Mouse (Mus musculus) spleen, adult 2 months (tissue): ENCODE results near the gene Bbs9.

ENCODE experiments used
- CTCF ChIP-seq: fragments of 200-500 bp; IDR thresholded peaks from 2 replicates; pipeline ENCODE4 v1.5.1; 2011; ENCODE audit warnings: mild to moderate bottlenecking, inconsistent platforms; ENCODE audit not compliant: insufficient read depth, insufficient read length, insufficient replicate concordance; ENCODE audit errors: extremely low read depth
- POLR2A ChIP-seq: fragments of 200-500 bp; IDR thresholded peaks from 2 replicates; pipeline ENCODE4 v1.6.1; 2011; ENCODE audit warnings: low read depth, low read length, inconsistent platforms

DNA sequence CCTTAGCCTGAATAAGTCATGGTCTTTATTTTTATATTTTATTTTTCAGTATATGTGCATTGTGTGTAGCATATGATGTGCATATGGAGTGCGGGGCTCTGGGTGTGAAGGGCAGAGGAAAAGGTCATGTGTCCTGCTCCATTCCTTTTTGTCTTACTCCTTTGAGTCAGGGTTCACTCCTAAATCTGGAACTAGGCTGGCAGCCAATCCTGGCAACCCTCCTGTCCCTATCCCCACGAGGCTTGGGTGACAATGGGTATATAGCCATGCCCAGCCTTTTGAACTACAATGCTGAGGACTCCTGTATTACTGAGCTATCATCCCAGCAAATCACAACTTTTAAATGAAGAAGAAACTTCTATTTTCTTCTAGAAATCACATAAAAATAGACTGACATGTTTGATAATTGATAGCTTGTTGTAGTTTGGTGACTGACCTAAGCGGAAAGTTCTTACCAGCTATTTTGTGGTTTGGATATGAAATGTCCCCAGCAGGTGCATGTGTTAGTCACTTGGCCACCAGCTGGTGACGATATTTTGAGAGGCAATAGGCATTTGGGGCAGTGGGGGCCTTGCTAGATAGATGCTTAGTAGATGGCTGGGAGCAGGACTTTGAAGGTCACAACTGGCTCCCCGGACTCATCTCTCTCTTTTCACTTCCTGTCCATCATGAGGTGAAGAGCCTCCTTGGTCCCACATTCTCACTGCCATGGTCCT is 300.9 kb downstream of the Bbs9 start:
- TF ChIP-seq CTCF: no peak
- TF ChIP-seq POLR2A: no peak
